Mouse (Mus musculus): ENCODE data around the gene Mad1l1. TPM values are rescaled to one million over a fixed set of nuclear protein-coding genes. Genes with fewer than 3 reads are reported as not detected.
"Not testable (repeated sequence)": the region's sequence is repeated elsewhere in the genome, so short reads cannot be mapped to it uniquely, and the experiment has no call there.

The Mad1l1 gene
- polyA plus RNA-seq, 1 experiment from 2014 or later: 31.8 TPM

DNA sequence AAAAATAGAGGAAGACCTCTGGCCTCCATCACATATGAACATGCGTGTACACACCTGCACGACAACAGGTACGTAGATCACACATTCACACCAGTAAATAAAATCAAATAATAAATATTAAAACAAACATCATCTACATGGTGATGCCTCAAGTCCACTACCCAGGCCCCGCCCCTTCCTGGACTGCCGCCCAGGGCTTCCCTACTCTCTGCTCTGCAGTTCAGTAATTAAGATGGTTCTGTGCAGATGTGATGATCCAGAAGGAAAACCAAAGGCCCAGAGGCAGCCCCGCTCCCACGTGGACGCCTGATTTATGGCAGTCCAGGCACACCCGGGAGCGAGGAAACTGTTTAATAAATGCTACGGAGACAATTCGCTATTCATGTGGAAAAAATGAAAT, 323.0 kb downstream of the Mad1l1 start:
- H3K4me3 ChIP-seq: not testable (repeated sequence)
- 42% methylated on average over 12 of the region's 12 CpGs for WGBS
- ATAC-seq (ENCODE audit: low read depth): peak; percentile 55; the same call in 1 of the 2 replicates

DNA sequence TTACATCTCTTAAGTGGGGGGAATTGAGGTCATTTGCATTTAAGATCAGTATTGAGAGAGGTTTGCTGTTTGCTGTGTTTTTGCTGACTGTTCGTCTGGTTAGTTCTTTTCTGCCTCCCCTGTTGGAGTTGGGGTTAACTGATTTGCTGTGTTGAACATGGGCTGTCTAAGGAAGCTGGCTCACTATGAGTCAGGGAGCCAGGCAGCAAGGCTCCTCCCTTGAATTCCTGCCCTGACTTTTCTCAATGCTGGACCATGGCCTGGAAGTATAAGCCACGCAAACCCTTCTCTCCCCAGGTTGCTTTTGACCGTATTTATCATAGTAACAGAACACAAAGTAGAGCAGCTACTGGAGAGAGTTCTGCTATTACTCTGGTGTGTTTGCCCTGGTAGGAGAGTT, 329.8 kb downstream of the Mad1l1 start:
- Histone ChIP-seq H3K27ac (replicated peaks) (no peak overlapping the region), H3K4me1 (replicated peaks) (no peaks in the 10 kb centered on the region), H3K4me2 (no peak overlapping the region), H3K36me3 (no peaks in the 10 kb centered on the region), H3K9ac (no peak overlapping the region), H3K4me3 (no peak overlapping the region), H3K9me3 (peaks cover 25% of the 10 kb centered on the region; the same call in 1 of the 2 replicates), H3K27me3 (no peaks in the 10 kb centered on the region)
- 90% methylated on average over 3 of the region's 3 CpGs for WGBS
- ATAC-seq (ENCODE audit: low read depth): no peak

More for the DNA sequence above, 323.0 kb downstream of the Mad1l1 start:
- not testable (repeated sequence) for H3K27me3 ChIP-seq, H3K9me3 ChIP-seq, H3K4me2 ChIP-seq, H3K36me3 ChIP-seq, H3K9ac ChIP-seq
- Histone ChIP-seq H3K4me1 (replicated peaks) (peaks cover 27% of the 10 kb centered on the region), H3K27ac (replicated peaks) (peak overlapping the region; percentile 69; the same call in 1 of the 2 replicates)

DNA sequence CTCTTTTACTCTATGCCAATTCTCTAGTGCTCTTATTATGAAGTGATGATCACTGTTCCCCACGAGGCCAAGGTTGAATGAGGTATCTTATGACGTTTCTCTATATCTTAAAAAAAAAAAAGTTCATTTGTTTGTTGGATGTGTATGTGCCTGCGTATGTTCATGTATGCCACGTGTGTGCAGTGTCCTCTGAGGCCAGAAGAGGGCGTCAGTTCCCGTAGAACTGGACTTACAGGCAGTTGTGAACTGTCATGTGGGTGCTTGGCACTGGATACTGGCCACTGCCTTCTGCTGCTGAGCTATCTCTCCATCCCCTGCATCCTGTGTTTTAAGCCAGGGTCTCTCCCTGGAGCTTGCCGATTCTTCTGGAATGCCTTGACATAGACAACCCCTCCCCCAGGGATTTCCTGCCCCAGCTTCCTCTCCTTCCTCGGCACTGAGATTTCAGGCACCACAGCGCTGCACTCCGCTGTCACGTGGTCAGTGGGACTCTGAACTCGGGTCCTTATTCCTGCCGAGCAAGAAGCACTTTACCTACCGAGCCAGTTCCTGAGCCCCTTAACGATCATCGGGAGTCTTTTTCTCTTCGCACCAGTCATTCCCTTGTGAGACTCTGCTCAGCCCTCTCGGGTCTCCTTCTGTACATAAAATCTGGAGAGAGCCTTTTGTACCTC, 336.1 kb downstream of the Mad1l1 start:
- Histone ChIP-seq H3K27ac (replicated peaks) (no peak overlapping the region), H3K27me3 (no peaks in the 10 kb centered on the region), H3K9ac (no peak overlapping the region), H3K36me3 (no peaks in the 10 kb centered on the region), H3K4me2 (no peak overlapping the region), H3K4me3 (no peak overlapping the region), H3K4me1 (replicated peaks) (peaks cover 6% of the 10 kb centered on the region; the same call in 1 of the 2 replicates), H3K9me3 (0 out of 2 replicates have a peak, but pooled peaks cover 12% of the 10 kb centered on the region)
- no peak for ATAC-seq (ENCODE audit: low read depth)
- WGBS: 44% methylated on average over 18 of the region's 18 CpGs

DNA sequence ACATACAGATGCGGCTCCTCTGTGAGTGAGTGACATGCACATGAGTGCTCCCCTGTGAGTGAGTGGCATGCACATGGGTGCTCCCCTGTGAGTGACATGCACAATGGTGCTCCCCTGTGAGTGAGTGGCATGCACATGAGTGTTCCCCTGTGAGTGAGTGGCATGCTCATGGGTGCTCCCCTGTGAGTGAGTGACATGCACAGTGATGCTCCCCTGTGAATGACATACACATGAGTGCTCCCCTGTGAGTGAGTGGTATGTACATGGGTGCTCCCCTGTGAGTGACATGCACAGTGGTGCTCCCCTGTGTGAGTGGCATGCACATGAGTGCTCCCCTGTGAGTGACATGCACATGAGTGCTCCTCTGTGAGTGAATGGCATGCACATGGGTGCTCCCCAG, 339.4 kb downstream of the Mad1l1 start:
- H3K27ac ChIP-seq (replicated peaks): no peak overlapping the region
- H3K27me3 ChIP-seq: no peaks in the 10 kb centered on the region; the same call in 1 of the 2 replicates
- no peak overlapping the region for H3K4me3 ChIP-seq
- no peaks in the 10 kb centered on the region for H3K36me3 ChIP-seq
- H3K4me2 ChIP-seq: no peak overlapping the region
- 90% methylated on average over 1 of the region's 1 CpGs for WGBS
- ATAC-seq (ENCODE audit: low read depth): no peak
- peaks cover 22% of the 10 kb centered on the region for H3K4me1 ChIP-seq (replicated peaks)
- H3K9ac ChIP-seq: no peak overlapping the region
- H3K9me3 ChIP-seq: no peaks in the 10 kb centered on the region

DNA sequence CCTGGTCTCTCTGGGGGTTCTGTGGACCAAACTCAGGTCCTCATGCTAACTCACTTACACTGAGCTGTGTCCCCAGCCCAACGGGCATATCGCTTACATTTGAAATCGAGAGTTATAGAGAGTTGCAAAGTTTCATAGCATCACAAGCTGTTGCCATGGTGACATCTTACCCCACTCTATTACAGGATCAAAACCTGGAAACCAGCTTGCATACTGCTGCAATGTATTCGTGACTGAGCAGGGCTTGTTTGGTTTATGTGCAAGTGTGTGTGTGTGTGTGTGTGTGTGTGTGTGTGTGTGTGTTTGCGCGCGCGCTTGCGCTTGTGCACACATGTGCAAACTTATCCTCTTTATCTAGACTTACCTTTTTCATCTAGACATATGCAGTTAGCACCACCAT, 342.0 kb downstream of the Mad1l1 start:
- H3K4me3 ChIP-seq: no peak overlapping the region
- H3K4me1 ChIP-seq (replicated peaks): peaks cover 19% of the 10 kb centered on the region
- H3K9me3 ChIP-seq: no peaks in the 10 kb centered on the region
- no peak overlapping the region for H3K27ac ChIP-seq (replicated peaks)
- H3K27me3 ChIP-seq: no peaks in the 10 kb centered on the region; the same call in 1 of the 2 replicates
- H3K4me2 ChIP-seq: no peak overlapping the region
- H3K36me3 ChIP-seq: no peaks in the 10 kb centered on the region
- H3K9ac ChIP-seq: no peak overlapping the region
- ATAC-seq (ENCODE audit: low read depth): no peak
- 77% methylated on average over 9 of the region's 9 CpGs for WGBS

DNA sequence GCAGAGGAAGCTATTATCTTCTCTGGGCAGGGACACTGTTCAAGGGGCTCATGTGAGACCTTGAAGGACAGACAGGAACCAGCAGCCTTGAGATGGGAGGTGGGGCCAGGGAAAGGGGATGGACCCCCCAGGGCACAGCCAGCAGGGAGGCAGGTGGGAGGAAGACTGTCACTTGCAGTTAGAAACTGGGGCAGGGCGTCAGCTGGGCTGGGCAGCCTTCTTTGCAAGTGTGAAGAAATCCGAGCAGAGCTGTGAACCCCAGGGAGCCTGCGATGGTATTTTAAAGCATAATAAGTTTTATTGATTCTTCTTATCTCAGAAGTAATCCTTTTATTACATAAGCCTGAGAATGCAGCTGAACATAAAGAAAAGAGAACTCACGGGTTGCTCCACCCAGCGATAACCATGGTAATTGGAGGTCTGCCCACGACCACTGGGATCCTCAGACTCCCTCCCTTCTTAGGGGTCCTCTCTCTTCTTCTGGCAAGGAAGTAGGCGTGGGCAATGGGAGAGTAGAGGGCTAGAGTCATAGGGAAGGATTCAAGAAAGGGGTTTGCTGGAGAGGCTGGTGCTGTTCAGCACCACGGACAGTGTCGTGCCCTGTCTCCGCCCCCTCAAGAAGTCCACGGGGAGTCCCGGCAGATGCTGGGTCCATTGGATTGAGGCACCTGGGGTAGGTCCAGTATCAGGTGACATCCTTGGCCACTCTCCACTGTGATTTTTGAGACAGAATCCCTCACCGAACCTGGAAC, 342.7 kb downstream of the Mad1l1 start:
- Histone ChIP-seq H3K36me3 (no peaks in the 10 kb centered on the region), H3K4me3 (no peak overlapping the region), H3K4me1 (replicated peaks) (peaks cover 17% of the 10 kb centered on the region), H3K4me2 (no peak overlapping the region), H3K9ac (no peak overlapping the region), H3K27me3 (no peaks in the 10 kb centered on the region; the same call in 1 of the 2 replicates), H3K9me3 (no peaks in the 10 kb centered on the region), H3K27ac (replicated peaks) (no peak overlapping the region)
- WGBS: 8% methylated on average over 13 of the region's 13 CpGs
- no peak for ATAC-seq (ENCODE audit: low read depth)

DNA sequence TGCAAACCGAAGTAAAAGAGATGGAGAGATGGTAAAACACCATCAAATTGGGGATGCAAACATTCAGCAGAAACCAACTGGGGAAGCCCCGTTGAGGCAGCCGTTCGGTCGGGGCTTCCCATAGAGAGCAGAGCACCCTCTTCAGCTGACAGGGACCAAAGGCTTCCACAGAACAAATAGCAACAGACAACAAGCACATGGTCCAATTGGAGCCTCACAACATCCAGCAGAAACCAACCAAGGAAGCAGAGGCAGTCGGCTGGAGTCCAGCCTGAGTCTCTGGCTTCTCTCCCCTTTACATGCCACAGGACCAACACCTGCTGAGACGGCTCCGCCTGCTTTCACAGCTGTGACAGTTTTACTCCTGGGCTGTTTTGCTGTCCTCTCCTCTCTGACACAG, 343.9 kb downstream of the Mad1l1 start:
- no peak overlapping the region for H3K4me3 ChIP-seq
- H3K27me3 ChIP-seq: no peaks in the 10 kb centered on the region; the same call in 1 of the 2 replicates
- ATAC-seq (ENCODE audit: low read depth): no peak
- WGBS: 34% methylated on average over 8 of the region's 8 CpGs
- H3K4me2 ChIP-seq: no peak overlapping the region
- peaks cover 17% of the 10 kb centered on the region for H3K4me1 ChIP-seq (replicated peaks)
- H3K27ac ChIP-seq (replicated peaks): no peak overlapping the region
- no peak overlapping the region for H3K9ac ChIP-seq
- H3K9me3 ChIP-seq: no peaks in the 10 kb centered on the region
- no peaks in the 10 kb centered on the region for H3K36me3 ChIP-seq

DNA sequence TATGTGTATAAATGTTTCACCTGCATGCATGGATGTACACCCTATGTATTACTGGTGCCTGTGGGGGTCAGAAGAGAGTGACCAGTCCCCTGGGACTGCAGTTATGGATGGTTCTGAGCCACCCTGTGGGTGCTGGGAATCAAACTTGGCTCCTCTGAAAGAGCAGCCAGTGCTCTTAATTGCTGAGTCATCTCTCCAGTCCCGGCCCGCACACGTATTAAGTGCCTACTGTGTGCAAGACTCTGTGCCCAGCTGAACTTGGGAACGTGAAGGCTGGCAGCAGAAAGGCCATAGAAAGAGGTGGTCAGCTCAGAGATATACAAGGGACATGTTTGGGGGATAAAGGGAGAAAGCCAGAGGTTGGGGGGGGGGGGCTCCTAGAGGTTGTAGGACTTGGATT, 344.8 kb downstream of the Mad1l1 start:
- no peak overlapping the region for H3K4me2 ChIP-seq
- H3K27me3 ChIP-seq: no peaks in the 10 kb centered on the region; the same call in 1 of the 2 replicates
- no peaks in the 10 kb centered on the region for H3K9me3 ChIP-seq
- ATAC-seq (ENCODE audit: low read depth): no peak
- 88% methylated on average over 4 of the region's 4 CpGs for WGBS
- no peak overlapping the region for H3K4me3 ChIP-seq
- peaks cover 17% of the 10 kb centered on the region for H3K4me1 ChIP-seq (replicated peaks)
- peaks cover 8% of the 10 kb centered on the region; the same call in 1 of the 2 replicates for H3K36me3 ChIP-seq
- H3K27ac ChIP-seq (replicated peaks): no peak overlapping the region
- no peak overlapping the region for H3K9ac ChIP-seq

DNA sequence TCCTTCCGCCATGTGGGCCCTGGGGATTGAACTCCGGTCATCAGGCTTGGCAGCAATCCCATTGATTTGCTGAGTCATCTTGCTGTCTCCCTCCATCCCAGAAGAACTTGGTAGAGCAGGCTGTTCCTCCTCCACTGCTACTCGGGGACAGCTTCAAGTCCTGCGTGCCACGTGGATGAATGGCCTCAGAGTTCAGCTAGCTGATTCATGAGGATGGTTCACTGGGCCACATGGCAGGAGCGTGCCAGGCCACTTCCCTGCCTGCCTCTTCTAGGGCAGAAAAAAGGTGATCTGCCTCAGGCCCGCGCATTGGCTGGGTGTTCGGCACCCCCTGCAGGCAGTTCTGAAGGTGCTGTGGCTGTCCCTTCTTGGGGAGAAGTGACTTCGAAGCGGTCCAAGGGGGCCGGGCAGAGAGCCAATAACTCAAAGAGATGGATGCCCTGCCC, 351.1 kb downstream of the Mad1l1 start:
- H3K4me3 ChIP-seq: no peak overlapping the region
- no peak overlapping the region for H3K27ac ChIP-seq (replicated peaks)
- WGBS: 53% methylated on average over 12 of the region's 12 CpGs
- H3K36me3 ChIP-seq: peaks cover 11% of the 10 kb centered on the region; the same call in 1 of the 2 replicates
- H3K9ac ChIP-seq: no peak overlapping the region
- ATAC-seq (ENCODE audit: low read depth): no peak
- H3K4me1 ChIP-seq (replicated peaks): peaks cover 20% of the 10 kb centered on the region; the same call in 1 of the 2 replicates
- H3K27me3 ChIP-seq: no peaks in the 10 kb centered on the region
- no peak overlapping the region for H3K4me2 ChIP-seq
- H3K9me3 ChIP-seq: no peaks in the 10 kb centered on the region

DNA sequence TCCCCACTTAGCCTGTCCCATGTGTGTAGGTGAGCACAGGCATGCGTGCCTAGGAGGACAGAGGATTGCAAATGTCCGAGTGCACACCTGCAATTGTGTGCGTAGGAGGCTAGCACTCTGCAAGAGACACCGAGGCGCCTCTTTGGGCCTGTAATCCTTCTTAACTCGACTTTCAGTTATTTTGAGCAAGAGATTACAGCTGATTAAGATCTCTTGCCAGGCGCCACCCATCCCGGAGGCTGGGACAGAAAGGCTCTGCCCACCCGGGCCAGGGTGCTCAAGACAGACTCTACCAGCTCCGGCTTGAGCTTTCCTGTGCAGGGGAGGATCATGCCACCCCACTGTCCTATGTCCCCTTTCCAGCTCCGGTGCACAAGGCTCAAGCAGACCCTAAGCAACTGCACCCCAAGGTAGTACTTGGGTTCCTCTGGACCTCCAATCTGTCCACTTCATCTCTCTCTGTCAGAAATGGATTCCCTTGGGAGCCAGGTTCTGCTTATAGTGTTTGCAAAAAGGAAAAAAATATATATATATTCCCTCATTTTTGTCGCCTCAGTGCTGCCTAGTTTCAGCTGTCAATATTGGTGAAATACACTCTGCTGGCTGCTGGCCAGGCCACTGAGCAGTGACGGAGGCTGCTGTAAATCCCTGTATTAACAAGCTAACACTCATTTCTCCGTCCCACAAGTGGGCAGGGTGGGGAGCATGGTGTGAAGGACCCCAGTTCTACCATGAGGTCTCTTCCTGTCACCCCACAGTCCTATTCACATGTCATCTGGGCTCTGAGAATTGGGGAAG, 352.0 kb downstream of the Mad1l1 start:
- H3K36me3 ChIP-seq: peaks cover 11% of the 10 kb centered on the region; the same call in 1 of the 2 replicates
- WGBS: 77% methylated on average over 14 of the region's 14 CpGs
- ATAC-seq (ENCODE audit: low read depth): no peak
- peaks cover 24% of the 10 kb centered on the region for H3K4me1 ChIP-seq (replicated peaks)
- H3K4me3 ChIP-seq: no peak overlapping the region
- no peak overlapping the region for H3K9ac ChIP-seq
- no peak overlapping the region for H3K27ac ChIP-seq (replicated peaks)
- no peak overlapping the region for H3K4me2 ChIP-seq
- no peaks in the 10 kb centered on the region for H3K27me3 ChIP-seq
- no peaks in the 10 kb centered on the region for H3K9me3 ChIP-seq

DNA sequence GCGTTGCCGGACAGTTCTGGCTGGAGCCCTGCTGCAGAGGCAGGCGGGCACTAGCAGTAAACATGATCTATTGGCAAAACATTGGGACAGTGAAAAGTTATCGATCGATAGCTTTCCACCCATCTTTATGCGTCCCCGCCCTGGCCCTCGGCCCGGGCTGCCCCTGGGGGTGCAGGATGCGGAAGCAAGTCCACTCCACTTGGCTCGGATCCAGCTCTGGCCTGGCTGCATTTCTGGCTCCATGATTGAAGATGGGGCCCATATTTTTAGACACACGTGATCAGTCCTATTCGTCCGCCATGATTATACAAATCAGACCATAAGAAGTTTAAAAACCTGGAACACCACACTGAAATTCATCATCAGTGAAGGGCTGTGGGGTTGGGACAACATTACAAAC, 355.8 kb downstream of the Mad1l1 start:
- no peak overlapping the region for H3K27ac ChIP-seq (replicated peaks)
- no peaks in the 10 kb centered on the region for H3K36me3 ChIP-seq
- no peak overlapping the region for H3K4me2 ChIP-seq
- ATAC-seq (ENCODE audit: low read depth): no peak
- WGBS: 86% methylated on average over 14 of the region's 14 CpGs
- peaks cover 24% of the 10 kb centered on the region for H3K4me1 ChIP-seq (replicated peaks)
- no peak overlapping the region for H3K9ac ChIP-seq
- H3K27me3 ChIP-seq: no peaks in the 10 kb centered on the region
- no peak overlapping the region for H3K4me3 ChIP-seq
- peaks cover under 1% of the 10 kb centered on the region; the same call in 1 of the 2 replicates for H3K9me3 ChIP-seq

DNA sequence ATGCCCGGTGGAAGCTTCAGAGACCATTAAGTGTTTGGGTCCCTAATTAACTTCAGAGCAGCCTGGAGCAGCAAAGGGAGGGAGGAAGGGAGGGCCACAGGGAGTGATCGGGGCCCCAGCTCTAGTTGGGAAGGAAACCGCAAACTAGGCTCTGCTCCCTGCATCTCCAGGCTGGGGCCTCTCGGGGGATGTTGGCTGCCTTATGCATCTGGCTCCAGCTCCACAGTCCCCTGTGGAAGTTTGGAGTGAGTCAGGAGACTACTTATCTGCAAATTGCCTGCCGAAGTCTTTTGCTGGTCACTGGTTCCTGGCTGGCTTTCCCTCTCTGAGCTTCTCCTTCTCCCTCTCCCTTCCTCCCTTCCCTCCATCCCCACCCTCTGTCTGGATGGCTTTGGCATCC, 357.0 kb downstream of the Mad1l1 start:
- H3K27me3 ChIP-seq: no peaks in the 10 kb centered on the region
- no peaks in the 10 kb centered on the region for H3K36me3 ChIP-seq
- H3K27ac ChIP-seq (replicated peaks): 0 out of 2 replicates have a peak overlapping the region, but pooled peaks have one; percentile 9
- no peak overlapping the region for H3K4me3 ChIP-seq
- peaks cover 9% of the 10 kb centered on the region; the same call in 1 of the 2 replicates for H3K9me3 ChIP-seq
- no peak overlapping the region for H3K4me2 ChIP-seq
- H3K4me1 ChIP-seq (replicated peaks): peaks cover 12% of the 10 kb centered on the region
- ATAC-seq (ENCODE audit: low read depth): no peak
- H3K9ac ChIP-seq: no peak overlapping the region
- 58% methylated on average over 5 of the region's 5 CpGs for WGBS
